Mouse (Mus musculus) liver, adult 2 months (tissue): Measurements from ENCODE around the gene Aplnr. TPM values are rescaled to one million over a fixed set of nuclear protein-coding genes. Genes with fewer than 3 reads are reported as not detected.

ENCODE experiments used
- DNase-seq: peaks from one replicate; pipeline ENCODE4 v3.0.0-alpha.2; 2011; ENCODE audit warnings: low read depth, low spot score; ENCODE audit errors: extremely low read depth
- H3K27ac ChIP-seq: fragments of 200-500 bp; replicated peaks from 2 replicates; pipeline ENCODE4 v1.5.1; 2012; ENCODE audit warnings: low read depth, mild to moderate bottlenecking, control low read depth, inconsistent platforms, low read length; ENCODE audit not compliant: insufficient read depth
- H3K27me3 ChIP-seq: fragments of 200-500 bp; 2 replicates; pipeline ENCODE4 v1.6.1; 2012; ENCODE audit warnings: mild to moderate bottlenecking, moderate library complexity, low read length, inconsistent platforms; ENCODE audit not compliant: control insufficient read depth, insufficient read depth
- H3K36me3 ChIP-seq: fragments of 200-500 bp; 2 replicates; pipeline ENCODE4 v1.6.1; 2012; ENCODE audit warnings: low read length, inconsistent platforms; ENCODE audit not compliant: control insufficient read depth, insufficient read depth
- H3K4me1 ChIP-seq: fragments of 200-500 bp; 2 replicates; pipeline ENCODE4 v1.6.1; 2011; ENCODE audit warnings: low read length; ENCODE audit not compliant: control insufficient read depth, insufficient read depth
- H3K4me3 ChIP-seq: fragments of 200-500 bp; 2 replicates; pipeline ENCODE4 v1.5.1; 2011; ENCODE audit warnings: low read depth, mild to moderate bottlenecking, control low read depth, low read length, moderate library complexity; ENCODE audit not compliant: insufficient read depth
- H3K79me2 ChIP-seq: fragments of 200-500 bp; 2 replicates; pipeline ENCODE4 v1.6.1; 2012; ENCODE audit warnings: inconsistent platforms, mild to moderate bottlenecking, low read length, moderate library complexity; ENCODE audit not compliant: control insufficient read depth, insufficient read depth
- H3K9ac ChIP-seq: fragments of 200-500 bp; 2 replicates; pipeline ENCODE4 v1.6.1; 2012; ENCODE audit warnings: low read depth, mild to moderate bottlenecking, control low read depth, inconsistent platforms, low read length
- CTCF ChIP-seq: fragments of 200-500 bp; IDR thresholded peaks from 2 replicates; pipeline ENCODE4 v1.5.1; 2011; ENCODE audit warnings: low read depth, low read length, control low read depth
- POLR2A ChIP-seq: fragments of 200-500 bp; IDR thresholded peaks from 2 replicates; pipeline ENCODE4 v1.6.1; 2011; ENCODE audit warnings: low read length, control low read depth; ENCODE audit not compliant: insufficient read depth; ENCODE audit errors: extremely low read depth
- WGBS: fragments of 180-500 bp; shearing (Covaris S2); methylation state at CpG from one replicate; pipeline ENCODE4 v1.1.7; 2018; 5-methylcytosine and 5-hydroxymethylcytosine counted together
- polyA plus RNA-seq: library from polyadenylated mRNA; depleted of rRNA; stranded (reverse); fragments of >200 nt; gene quantifications from 2 replicates; pipeline ENCODE4 v1.2.3, GENCODE M21; 2012; rRNA removed
- total RNA-seq: library from RNA; depleted of rRNA; stranded (reverse); fragments of >200 nt; gene quantifications from 2 replicates; pipeline ENCODE4 v1.2.3, GENCODE M21; 2014; rRNA removed

The Aplnr gene
- total RNA-seq (0.07 and 0.09 TPM in 2 replicates), polyA plus RNA-seq (0.04 and 0.06 TPM in 2 replicates)

- Histone ChIP-seq H3K9ac (no peak within 1 kb of the TSS), H3K36me3 (no peaks in the 10 kb centered on the region), H3K4me1 (no peaks in the 10 kb centered on the region), H3K27me3 (no peaks in the 10 kb centered on the region; the same call in 1 of the 2 replicates), H3K79me2 (no peaks in the 10 kb centered on the region), H3K4me3 (no peak within 1 kb of the TSS), H3K27ac (no peak within 1 kb of the TSS)
- DNase-seq: no peak
- 33% methylated on average over 4 of the region's 4 CpGs for WGBS
- no peak for TF ChIP-seq CTCF
- no peak for TF ChIP-seq POLR2A
Observed at GRCm38 (mm10) chr2:85136089-85136488, at the start of gene Aplnr. TSS of gene Aplnr (plus strand) at chr2:85136225.

DNA sequence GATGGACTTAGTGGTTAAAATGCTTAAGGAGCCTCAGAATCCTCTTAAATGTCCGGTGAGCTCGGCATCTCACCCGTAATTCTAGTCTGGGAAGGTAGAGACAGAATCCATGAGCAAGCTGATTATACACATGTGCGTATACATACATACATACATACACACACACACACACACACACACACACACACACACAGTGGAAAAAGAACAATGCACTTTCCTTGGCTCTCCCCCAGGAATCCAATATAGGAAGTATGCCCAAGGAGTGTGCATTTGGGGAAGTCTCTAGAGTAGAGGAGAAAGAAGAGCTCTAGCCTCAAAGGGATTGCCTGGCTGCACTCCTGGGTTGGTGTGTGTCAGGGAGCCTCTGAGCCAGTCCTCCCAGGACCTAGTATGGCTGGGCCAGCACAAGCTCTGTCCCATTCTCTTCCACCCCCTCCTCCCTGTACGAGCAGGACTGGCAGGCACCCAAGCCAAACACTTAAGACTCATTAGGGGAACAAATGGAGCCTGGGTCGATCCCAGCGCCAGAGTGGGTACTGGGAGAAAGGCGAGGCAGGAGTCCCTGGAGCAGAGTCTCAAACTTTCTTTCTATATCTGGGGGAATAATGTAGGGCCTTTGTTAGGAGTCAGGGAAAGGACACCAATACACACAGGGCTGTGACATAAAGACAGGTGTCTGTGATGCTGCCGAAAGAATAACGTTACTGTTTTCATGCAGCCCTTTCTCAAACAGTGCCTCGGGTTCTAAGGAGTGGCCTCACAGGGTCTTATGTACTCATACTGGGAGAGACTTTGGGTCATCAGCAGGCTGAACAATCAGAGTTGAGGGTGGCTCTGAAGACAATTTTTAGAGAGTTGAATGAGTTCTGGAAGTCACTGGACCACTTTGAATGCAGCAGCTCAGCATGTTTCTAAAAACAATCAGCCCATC lies 47.0 kb upstream of the Aplnr start:
- H3K79me2 ChIP-seq: no peaks in the 10 kb centered on the region
- 57% methylated on average over 11 of the region's 11 CpGs for WGBS
- no peaks in the 10 kb centered on the region for H3K27me3 ChIP-seq
- no peak for DNase-seq
- no peaks in the 10 kb centered on the region for H3K36me3 ChIP-seq
- TF ChIP-seq CTCF (no peak), POLR2A (no peak)
- H3K4me1 ChIP-seq: peaks cover 6% of the 10 kb centered on the region; the same call in 1 of the 2 replicates
- no peak overlapping the region for H3K27ac ChIP-seq
- H3K9ac ChIP-seq: no peak overlapping the region
- no peak overlapping the region for H3K4me3 ChIP-seq

DNA sequence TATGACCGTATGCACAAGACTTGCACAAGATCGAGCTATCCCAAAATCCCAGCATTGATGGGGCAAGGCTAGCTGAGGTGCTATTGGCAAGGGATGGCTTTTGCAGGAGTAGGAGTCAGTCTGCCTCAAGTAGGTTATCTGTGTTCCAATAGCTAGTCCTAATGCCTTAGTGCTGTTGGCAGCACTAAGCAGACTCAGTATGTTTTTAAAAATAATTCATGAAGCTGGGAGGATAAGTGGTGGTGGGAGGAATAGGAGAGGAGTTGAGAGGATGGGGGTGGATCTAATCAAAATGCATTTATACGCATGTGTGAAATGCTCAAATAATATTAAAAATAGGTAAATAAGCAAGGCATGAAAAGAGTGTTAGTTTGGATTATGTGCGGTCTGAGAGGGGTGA lies 44.7 kb upstream of the Aplnr start:
- no peak overlapping the region for H3K27ac ChIP-seq
- no peak for DNase-seq
- no peak for TF ChIP-seq POLR2A
- TF ChIP-seq CTCF: no peak
- peaks cover 12% of the 10 kb centered on the region for H3K4me1 ChIP-seq
- H3K4me3 ChIP-seq: no peak overlapping the region
- H3K36me3 ChIP-seq: no peaks in the 10 kb centered on the region
- no peak overlapping the region for H3K9ac ChIP-seq
- H3K27me3 ChIP-seq: no peaks in the 10 kb centered on the region
- WGBS: 97% methylated on average over 4 of the region's 4 CpGs
- no peaks in the 10 kb centered on the region for H3K79me2 ChIP-seq

DNA sequence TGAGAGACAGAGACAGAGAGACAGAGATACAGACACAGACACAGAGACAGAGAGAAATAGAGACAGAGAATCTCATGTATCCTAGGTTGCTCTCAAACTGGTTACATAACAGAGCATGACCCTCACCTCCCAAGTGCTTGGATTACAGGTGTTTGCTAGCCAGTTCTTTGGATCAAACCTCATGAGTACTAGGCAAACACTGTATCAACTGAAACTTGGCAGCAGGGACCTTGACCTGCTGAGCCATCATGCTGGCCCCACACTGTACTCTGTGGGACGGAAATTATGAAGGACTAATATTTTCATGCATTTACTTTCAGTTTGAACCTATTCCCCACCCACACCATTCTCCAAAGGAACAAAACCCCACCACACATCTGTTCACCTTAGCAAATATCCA lies 42.6 kb upstream of the Aplnr start:
- 25% methylated on average over 1 of the region's 1 CpGs for WGBS
- H3K4me3 ChIP-seq: no peak overlapping the region
- DNase-seq: peak; percentile 97
- TF ChIP-seq POLR2A: no peak
- no peak for TF ChIP-seq CTCF
- H3K27me3 ChIP-seq: no peaks in the 10 kb centered on the region
- no peak overlapping the region; the same call in 1 of the 2 replicates for H3K9ac ChIP-seq
- peak overlapping the region; percentile 81 for H3K27ac ChIP-seq
- peaks cover 13% of the 10 kb centered on the region for H3K4me1 ChIP-seq
- no peaks in the 10 kb centered on the region for H3K79me2 ChIP-seq
- no peaks in the 10 kb centered on the region for H3K36me3 ChIP-seq

DNA sequence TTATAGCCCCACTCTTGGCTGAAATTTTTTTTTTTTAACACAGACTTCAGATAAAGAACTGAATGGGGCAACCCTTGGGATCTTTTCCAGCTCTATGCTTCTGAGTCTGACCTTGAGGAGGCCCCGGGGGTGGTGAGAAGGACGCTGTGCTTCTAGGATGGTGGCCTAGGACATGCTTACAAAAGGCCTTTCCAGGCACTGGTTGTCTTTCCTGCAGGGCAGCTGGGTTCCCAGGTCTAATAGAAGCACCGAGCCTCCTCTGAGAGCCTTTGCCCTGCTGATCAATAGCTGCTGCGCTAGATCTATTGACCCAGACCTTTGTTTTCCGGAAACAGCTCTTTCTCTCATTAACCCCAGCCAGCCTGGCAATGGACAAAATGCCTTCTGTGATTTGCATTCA lies 40.1 kb upstream of the Aplnr start:
- no peaks in the 10 kb centered on the region for H3K36me3 ChIP-seq
- no peak for TF ChIP-seq POLR2A
- no peak for TF ChIP-seq CTCF
- 19% methylated on average over 5 of the region's 5 CpGs for WGBS
- H3K27me3 ChIP-seq: no peaks in the 10 kb centered on the region
- no peaks in the 10 kb centered on the region for H3K79me2 ChIP-seq
- peak overlapping the region; percentile 81 for H3K27ac ChIP-seq
- peak; percentile 85 for DNase-seq
- no peak overlapping the region for H3K4me3 ChIP-seq
- H3K4me1 ChIP-seq: peaks cover 13% of the 10 kb centered on the region
- H3K9ac ChIP-seq: no peak overlapping the region

- Histone ChIP-seq H3K79me2 (no peaks in the 10 kb centered on the region), H3K9ac (no peak overlapping the region), H3K4me1 (peaks cover 12% of the 10 kb centered on the region), H3K27me3 (no peaks in the 10 kb centered on the region), H3K27ac (no peak overlapping the region), H3K4me3 (no peak overlapping the region), H3K36me3 (no peaks in the 10 kb centered on the region)
- DNase-seq: no peak
- TF ChIP-seq CTCF (no peak), POLR2A (no peak)
- WGBS: 90% methylated on average over 2 of the region's 2 CpGs
Observed at GRCm38 (mm10) chr2:85098014-85098413, 38.0 kb upstream of the Aplnr start.
